Mouse (Mus musculus) ES-E14 (cell line): ENCODE data around the gene Cd151.

Experiments used
- CHD2 ChIP-seq: IDR thresholded peaks from 2 replicates; pipeline ENCODE4 v1.6.1; 2014; ENCODE audit warnings: mild to moderate bottlenecking, low read depth, low read length, inconsistent platforms
- HCFC1 ChIP-seq: IDR thresholded peaks from 2 replicates; pipeline ENCODE4 v1.6.1; 2012; ENCODE audit warnings: low read length, inconsistent platforms, borderline replicate concordance; ENCODE audit not compliant: insufficient read depth
- MAFK ChIP-seq: IDR thresholded peaks from 2 replicates; pipeline ENCODE4 v1.6.1; 2014; ENCODE audit warnings: mild to moderate bottlenecking, low read depth, low read length, inconsistent platforms; ENCODE audit not compliant: insufficient read depth
- ZC3H11A ChIP-seq: IDR thresholded peaks from 2 replicates; pipeline ENCODE4 v1.6.1; 2012; ENCODE audit warnings: low read depth, mild to moderate bottlenecking, inconsistent platforms, low read length, borderline replicate concordance
- ZNF384 ChIP-seq: IDR thresholded peaks from 2 replicates; pipeline ENCODE4 v1.6.1; 2012; ENCODE audit warnings: low read depth, low read length, inconsistent platforms

DNA sequence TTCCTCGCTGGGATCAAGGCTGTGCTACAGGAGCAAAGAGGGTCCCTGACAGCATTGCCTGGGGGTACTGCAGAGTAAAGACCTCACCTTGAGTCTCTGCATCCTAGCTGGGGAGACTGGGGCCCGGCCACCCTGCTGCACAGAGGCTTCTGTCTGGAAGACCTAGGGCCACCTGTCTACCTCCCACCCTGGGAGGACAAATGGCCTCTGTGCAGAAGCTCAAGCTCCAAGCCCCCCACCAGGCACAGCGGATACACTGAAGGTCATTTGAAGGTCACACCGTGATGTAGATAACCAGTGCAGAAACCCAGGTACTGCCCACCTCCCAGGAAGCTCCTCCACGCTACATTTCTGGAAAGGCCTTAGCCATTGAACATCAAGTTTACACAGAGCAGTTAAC lies 38.5 kb upstream of the Cd151 start:
- no peak for TF ChIP-seq CHD2
- TF ChIP-seq ZC3H11A: no peak
- no peak for TF ChIP-seq ZNF384
- no peak for TF ChIP-seq HCFC1
- TF ChIP-seq MAFK: no peak
